Mouse (Mus musculus): ENCODE measurements around the gene Gm5771. TPM values are rescaled to one million over a fixed set of nuclear protein-coding genes. Genes with fewer than 3 reads are reported as not detected.

The Gm5771 gene
- polyA plus RNA-seq (2012; rRNA removed): not detected in 2 replicates

GRCm38 (mm10) chr6:41392056-41392455 lies at the start of gene Gm5771:
Gm5771 (plus strand) TSS chr6:41392356.

GRCm38 (mm10) chr6:41353932-41354331 lies 38.2 kb upstream of the Gm5771 start, which contains the start of gene Try10:
Try10 (plus strand) TSS chr6:41354105.

DNA sequence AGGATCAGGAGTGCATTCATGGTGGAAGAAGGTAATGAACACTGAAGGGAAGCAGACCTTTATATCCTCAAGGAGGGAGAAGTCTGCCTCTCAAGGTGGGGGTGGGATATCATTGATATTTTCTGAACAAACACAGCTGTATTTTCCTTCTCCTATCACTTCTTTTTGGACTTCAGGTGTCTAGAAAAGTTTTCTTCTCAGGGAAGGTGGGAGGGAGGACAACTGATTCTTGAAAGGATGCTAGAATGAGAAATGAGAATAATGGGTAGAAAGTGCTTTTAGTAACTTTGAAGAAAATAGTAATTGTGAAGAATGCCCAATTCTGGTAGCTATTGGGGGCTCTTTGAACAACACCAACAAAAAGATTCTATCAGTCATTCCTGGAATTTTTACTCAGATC lies 14.6 kb upstream of the Gm5771 start, which contains the start of gene Prss3:
Prss3 (minus strand) TSS at position 101 of the 400 bp plus-strand sequence.

DNA sequence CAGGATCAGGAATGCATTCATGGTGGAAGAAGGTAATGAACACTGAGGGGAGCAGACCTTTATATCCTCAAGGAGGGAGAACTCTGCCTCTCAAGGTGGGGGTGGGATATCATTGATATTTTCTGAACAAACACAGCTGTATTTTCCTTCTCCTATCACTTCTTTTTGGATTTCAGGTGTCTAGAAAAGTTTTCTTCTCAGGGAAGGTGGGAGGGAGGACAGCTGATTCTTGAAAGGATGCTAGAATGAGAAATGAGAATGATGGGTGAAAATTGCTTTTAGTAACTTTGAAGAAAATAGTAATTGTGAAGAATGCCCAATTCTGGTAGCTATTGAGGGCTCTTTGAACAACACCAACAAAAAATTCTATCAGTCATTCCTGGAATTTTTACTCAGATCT lies 53.9 kb downstream of the Gm5771 start, which contains the start of gene Gm10334:
Gm10334 (minus strand) TSS at position 101 of the 400 bp plus-strand sequence.

Other genes with a start within 250 kb of the Gm5771 start
- 0.17 TPM in 1 of 2 replicates, not detected in the other for gene Try4, start 90.1 kb upstream of the Gm5771 start, polyA plus RNA-seq (2012; rRNA removed)
- gene Try5, start 75.5 kb upstream of the Gm5771 start, polyA plus RNA-seq (2012; rRNA removed): 0.17 and 0.21 TPM in 2 replicates
- gene Try10, start 38.3 kb upstream of the Gm5771 start, polyA plus RNA-seq (2012; rRNA removed): 0.09 TPM in 1 of 2 replicates, not detected in the other
- gene Prss3, start 14.7 kb upstream of the Gm5771 start, polyA plus RNA-seq (2012; rRNA removed): not detected in 2 replicates
- gene Gm10334, start 53.8 kb downstream of the Gm5771 start, polyA plus RNA-seq (2012; rRNA removed): not detected in 2 replicates
- gene Prss1, start 66.6 kb downstream of the Gm5771 start, polyA plus RNA-seq (2012; rRNA removed): not detected in 2 replicates
- 0.13 TPM in 1 of 2 replicates, not detected in the other for gene Prss2, start 129.4 kb downstream of the Gm5771 start, polyA plus RNA-seq (2012; rRNA removed)
- 51.2 and 52.3 TPM in 2 replicates for gene Ephb6, start 213.1 kb downstream of the Gm5771 start, polyA plus RNA-seq (2012; rRNA removed)
- gene Trpv6, start 244.0 kb downstream of the Gm5771 start, polyA plus RNA-seq (2012; rRNA removed): 0.08 and 0.12 TPM in 2 replicates

Measured in central nervous system, embryonic 18 days (tissue).